Mouse (Mus musculus) liver, embryonic 16.5 days (tissue): Measurements from ENCODE around the gene Hoxd9. TPM values are rescaled to one million over a fixed set of nuclear protein-coding genes. Genes with fewer than 3 reads are reported as not detected.
A peak's percentile ranks its signal among the peaks of the same experiment; 100 is the strongest.

Source experiments
- ATAC-seq: fragments of 200-750 bp; cut with Nextera tagmentation; 2 replicates; pipeline ENCODE4 v1.8.0; 2017; ENCODE audit warnings: low read depth, mild to moderate bottlenecking, moderate number of reproducible peaks, moderate library complexity
- H3K27ac ChIP-seq: fragments of 300-500 bp; sonication (generic); 2 replicates; pipeline ENCODE4 v1.5.1; 2014; ENCODE audit warnings: mild to moderate bottlenecking, low read length
- H3K27me3 ChIP-seq: fragments of 300-500 bp; sonication (generic); 2 replicates; pipeline ENCODE4 v1.6.1; 2014; ENCODE audit warnings: low read depth, low read length, mixed read lengths; ENCODE audit not compliant: control insufficient read depth, insufficient read depth
- H3K36me3 ChIP-seq: fragments of 300-500 bp; sonication (generic); 2 replicates; pipeline ENCODE4 v1.6.1; 2014; ENCODE audit warnings: mild to moderate bottlenecking; ENCODE audit not compliant: control insufficient read depth, insufficient read depth
- H3K4me1 ChIP-seq: fragments of 300-500 bp; sonication (generic); 2 replicates; pipeline ENCODE4 v1.6.1; 2014; ENCODE audit warnings: low read depth, low read length, mixed read lengths; ENCODE audit not compliant: control insufficient read depth
- H3K4me2 ChIP-seq: fragments of 300-500 bp; sonication (generic); 2 replicates; pipeline ENCODE4 v1.6.1; 2014; ENCODE audit warnings: low read depth, low read length, mixed read lengths
- H3K4me3 ChIP-seq: fragments of 300-500 bp; sonication (generic); 2 replicates; pipeline ENCODE4 v1.5.1; 2014; ENCODE audit warnings: low read depth, mild to moderate bottlenecking, low read length
- H3K9ac ChIP-seq: fragments of 300-500 bp; sonication (generic); 2 replicates; pipeline ENCODE4 v1.6.1; 2014; ENCODE audit warnings: low read depth, low read length
- H3K9me3 ChIP-seq: fragments of 300-500 bp; sonication (generic); replicated peaks from 2 replicates; pipeline ENCODE4 v1.6.1; 2016; ENCODE audit warnings: low read length; ENCODE audit not compliant: control insufficient read depth
- WGBS: fragments of 180-500 bp; shearing (Covaris S2); extraction: QIAGEN DNeasy Blood & Tissue Kit; methylation state at CpG from one replicate; pipeline ENCODE4 v1.1.7; 2014; ENCODE audit not compliant: insufficient replicate concordance; 5-methylcytosine and 5-hydroxymethylcytosine counted together
- polyA plus RNA-seq: library from polyadenylated mRNA; unstranded; fragments of >200 nt; fragmentation: Nextera tagmentation; extraction: Ambion mirVana; gene quantifications from 2 replicates; pipeline ENCODE4 v1.2.1, GENCODE M21; 2015

The Hoxd9 gene
- polyA plus RNA-seq, 1 experiment from 2014 or later = not detected

GRCm38 (mm10) chr2:74707599-74707998 is 10.1 kb downstream of the Hoxd9 start:
- no peak for ATAC-seq
- no peak overlapping the region for H3K9ac ChIP-seq
- no peak overlapping the region for H3K4me3 ChIP-seq
- WGBS = 19% methylated on average over 7 of the region's 7 CpGs
- H3K4me2 ChIP-seq = no peak overlapping the region
- no peak overlapping the region for H3K27ac ChIP-seq
- H3K36me3 ChIP-seq = no peaks in the 10 kb centered on the region
- peaks cover 96% of the 10 kb centered on the region for H3K27me3 ChIP-seq
- H3K4me1 ChIP-seq = peaks cover 2% of the 10 kb centered on the region; the same call in 1 of the 2 replicates
- H3K9me3 ChIP-seq = no peaks in the 10 kb centered on the region

DNA sequence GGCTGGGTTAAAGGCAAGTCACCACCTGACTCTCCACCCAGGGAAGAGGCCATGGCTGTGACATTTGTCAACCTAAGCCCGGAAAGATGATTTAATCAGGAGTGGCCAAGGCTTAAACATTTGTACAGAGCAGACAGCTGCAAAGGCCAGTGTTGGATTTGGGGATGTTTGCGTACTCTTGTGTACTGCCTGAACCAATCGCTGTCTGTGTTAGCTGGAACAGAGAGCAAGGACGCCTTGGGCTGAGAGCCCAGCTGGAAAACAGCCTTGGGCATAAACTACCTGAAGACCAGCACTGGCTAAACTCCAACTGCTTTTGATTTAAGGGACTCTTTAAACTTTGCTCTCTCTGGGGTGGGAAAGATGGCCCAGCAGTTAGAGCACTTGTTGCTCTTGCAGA is 11.1 kb downstream of the Hoxd9 start:
- no peak overlapping the region for H3K4me3 ChIP-seq
- H3K27ac ChIP-seq = no peak overlapping the region
- no peaks in the 10 kb centered on the region for H3K9me3 ChIP-seq
- ATAC-seq = no peak
- no peaks in the 10 kb centered on the region for H3K36me3 ChIP-seq
- H3K4me2 ChIP-seq = no peak overlapping the region
- H3K27me3 ChIP-seq = peaks cover 96% of the 10 kb centered on the region
- 26% methylated on average over 4 of the region's 4 CpGs for WGBS
- H3K4me1 ChIP-seq = peaks cover 2% of the 10 kb centered on the region; the same call in 1 of the 2 replicates
- H3K9ac ChIP-seq = no peak overlapping the region

DNA sequence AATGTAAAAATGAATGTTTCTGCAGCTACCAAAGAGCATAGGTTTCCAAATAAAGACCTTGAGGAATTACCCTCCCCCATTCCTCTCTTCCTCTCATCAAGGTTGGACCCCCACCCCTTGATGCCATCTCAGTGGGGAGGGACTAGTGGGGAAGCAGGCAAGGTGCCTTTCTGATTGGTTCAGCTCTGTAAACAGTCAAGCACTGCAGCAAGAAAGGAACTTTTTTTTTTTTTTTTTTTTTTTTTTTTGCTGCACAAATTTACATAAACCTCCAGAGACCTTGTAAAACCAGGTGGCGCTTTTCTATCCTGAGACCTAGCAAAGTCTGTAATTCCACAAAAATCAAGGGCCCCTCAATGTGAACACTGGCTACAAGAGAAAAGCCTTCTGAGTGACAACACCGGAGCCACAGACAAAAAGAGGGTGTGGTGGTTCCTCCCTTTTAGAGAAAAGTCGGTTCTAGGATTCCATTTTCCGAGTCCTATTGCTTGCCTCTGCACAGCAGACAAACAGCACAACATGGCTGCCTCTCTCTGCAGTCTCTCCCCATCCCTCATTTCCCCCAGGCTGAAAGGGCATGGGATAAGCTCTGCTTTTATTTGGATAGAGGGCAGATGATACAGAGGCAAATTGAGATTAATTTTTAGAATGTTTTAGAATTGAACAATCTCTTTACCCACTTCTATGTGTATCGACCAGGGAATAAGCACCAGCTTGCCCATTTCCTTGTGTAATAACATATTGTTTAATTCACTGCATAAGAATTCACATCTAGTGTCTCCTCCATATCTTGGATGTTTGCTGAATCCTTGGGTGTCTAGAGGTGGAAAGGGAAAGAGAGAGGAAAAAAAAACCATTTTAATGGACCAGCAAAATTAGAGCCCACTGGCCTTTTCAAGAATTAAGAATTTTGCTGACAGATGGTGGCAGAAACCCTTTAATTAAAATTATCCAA is 12.2 kb downstream of the Hoxd9 start:
- Histone ChIP-seq H3K9ac (no peak overlapping the region), H3K27me3 (peaks cover 96% of the 10 kb centered on the region), H3K27ac (no peak overlapping the region), H3K36me3 (no peaks in the 10 kb centered on the region), H3K4me3 (no peak overlapping the region), H3K4me1 (peaks cover 2% of the 10 kb centered on the region; the same call in 1 of the 2 replicates), H3K9me3 (no peaks in the 10 kb centered on the region), H3K4me2 (no peak overlapping the region)
- ATAC-seq = no peak
- 12% methylated on average over 5 of the region's 5 CpGs for WGBS

DNA sequence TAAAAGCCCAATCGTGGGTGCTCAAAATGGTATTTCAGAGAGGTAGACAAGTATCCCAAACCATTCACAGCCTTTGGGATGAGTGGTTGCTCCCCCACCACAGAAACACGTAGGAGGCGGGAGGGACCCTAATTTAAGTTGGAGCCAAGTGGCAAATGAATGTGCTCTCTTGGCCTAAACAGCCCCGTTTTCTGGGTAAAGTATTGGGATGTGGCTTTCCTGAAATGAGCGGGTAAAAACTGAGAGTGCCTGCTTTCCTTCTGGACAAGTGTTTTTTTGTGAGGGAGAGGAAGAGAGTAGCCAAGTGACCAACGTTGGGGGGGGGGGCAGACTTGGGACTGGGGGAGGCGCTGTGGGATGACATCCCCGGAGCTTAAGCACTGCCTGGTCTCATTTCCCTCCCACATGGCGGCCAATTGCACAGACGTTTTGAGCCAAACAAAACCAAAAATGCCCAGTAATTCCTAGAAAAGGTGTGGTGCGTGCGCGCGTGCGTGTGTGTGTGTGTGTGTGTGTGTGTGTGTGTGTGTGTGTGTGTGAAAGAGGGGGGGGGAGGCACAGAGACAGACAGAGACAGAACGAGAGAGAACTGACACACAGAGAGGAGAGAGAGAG is 13.5 kb downstream of the Hoxd9 start:
- H3K27ac ChIP-seq = no peak overlapping the region
- no peaks in the 10 kb centered on the region for H3K4me1 ChIP-seq
- WGBS = 2% methylated on average over 16 of the region's 16 CpGs
- no peaks in the 10 kb centered on the region for H3K36me3 ChIP-seq
- H3K9ac ChIP-seq = no peak overlapping the region
- H3K4me3 ChIP-seq = no peak overlapping the region
- peaks cover 96% of the 10 kb centered on the region for H3K27me3 ChIP-seq
- no peak for ATAC-seq
- no peak overlapping the region for H3K4me2 ChIP-seq
- H3K9me3 ChIP-seq = no peaks in the 10 kb centered on the region

DNA sequence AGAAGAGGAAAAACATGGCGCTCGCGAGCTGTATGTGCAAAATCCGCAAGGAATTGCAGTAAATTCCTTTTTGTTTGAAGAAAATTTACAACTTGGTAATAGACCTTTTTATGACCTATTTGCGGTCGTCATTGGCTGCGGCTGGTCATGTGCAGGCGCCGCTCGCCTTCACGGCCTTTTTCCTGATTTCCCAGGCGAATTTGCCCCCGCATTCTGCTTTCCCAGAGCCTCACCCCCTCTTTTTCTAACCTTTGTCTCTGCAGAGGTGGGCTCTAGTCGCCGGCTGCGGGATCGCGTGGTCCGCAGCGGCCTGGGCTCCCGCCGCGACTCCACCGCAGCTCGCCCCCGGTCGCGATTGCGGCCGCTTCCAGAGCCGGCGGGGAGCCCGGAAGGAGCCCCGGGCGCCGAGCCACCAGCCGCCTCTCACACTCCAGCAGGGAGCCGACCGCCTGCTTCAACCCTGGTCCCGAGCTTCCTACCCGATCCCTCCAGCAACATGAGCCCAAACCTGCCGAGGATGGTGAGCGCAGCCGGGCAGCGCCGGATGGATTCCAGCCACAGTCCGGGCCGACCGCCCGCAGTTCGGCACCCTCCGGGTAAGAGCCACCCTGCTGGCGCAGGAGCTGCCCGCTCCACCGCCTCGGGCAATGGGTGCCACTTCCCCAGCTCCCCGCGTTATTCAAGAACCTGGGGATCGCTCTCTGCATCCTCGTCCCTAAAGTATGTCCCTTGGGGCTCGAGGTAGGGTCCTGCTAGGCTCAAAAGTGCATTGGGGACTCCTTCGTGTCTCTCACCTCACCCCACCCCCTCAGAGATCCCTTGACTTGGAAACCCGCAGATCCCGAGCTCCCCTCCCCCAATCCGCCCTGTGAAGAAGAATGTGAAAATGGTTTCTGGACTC is 14.4 kb downstream of the Hoxd9 start, which contains the start of the genes Hoxd3 and Hoxd4:
Gene Hoxd3, plus strand, starts transcription at position 207 of the 901 bp plus-strand sequence.
Gene Hoxd4, plus strand, starts transcription at position 209 of the 901 bp plus-strand sequence.
- no peaks in the 10 kb centered on the region for H3K4me1 ChIP-seq
- H3K9ac ChIP-seq = no peak within 1 kb of the TSS
- H3K4me2 ChIP-seq = peak within 1 kb of the TSS; percentile 2; the same call in 1 of the 2 replicates
- peaks cover 93% of the 10 kb centered on the region for H3K27me3 ChIP-seq
- no peak for ATAC-seq
- H3K4me3 ChIP-seq = peak within 1 kb of the TSS; percentile 20
- WGBS = under 1% methylated on average over 65 of the region's 65 CpGs
- no peak within 1 kb of the TSS for H3K27ac ChIP-seq
- H3K36me3 ChIP-seq = no peaks in the 10 kb centered on the region
- H3K9me3 ChIP-seq = no peaks in the 10 kb centered on the region

DNA sequence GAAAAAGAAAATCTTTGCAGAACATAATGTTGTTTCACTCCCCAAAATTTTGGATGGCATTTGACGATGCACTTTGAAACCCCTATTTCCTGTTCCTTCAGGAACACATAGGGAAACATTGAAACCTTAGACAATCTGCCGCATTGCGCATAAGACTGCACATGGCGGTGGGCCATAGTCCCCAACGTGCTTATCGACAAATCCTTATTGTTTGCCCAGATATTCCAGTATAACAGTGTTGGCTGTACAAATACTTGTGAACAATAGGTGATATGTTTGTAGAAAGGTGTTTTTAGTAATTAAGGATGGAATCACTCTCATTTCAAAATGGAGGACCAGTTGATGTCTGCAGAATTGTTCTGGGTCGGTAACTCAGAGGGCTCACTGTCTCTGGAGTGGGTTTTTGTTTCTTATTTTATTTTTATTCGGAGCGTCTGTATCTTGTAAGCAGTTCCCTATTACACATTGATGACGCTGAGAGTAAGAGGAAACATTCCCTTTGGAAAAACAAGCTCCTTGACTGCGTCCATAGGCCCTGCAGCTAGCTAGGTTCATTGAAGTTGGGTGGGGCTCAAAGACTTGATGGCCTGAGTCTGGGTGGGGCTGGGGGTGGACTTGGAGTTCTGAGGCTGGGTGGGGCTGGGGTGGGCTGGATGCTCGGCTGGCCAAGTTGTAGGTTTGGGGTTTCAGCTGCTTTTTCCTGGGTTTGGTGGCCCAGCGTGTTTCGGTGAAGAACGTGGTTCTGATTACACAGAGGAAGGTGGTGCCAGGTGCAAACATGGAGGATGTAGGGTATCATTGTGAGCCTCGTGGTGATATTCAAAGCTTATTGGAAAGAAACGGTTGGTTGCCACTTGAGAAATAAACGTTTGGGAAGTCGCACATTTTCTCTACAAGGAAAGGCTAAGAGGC is 16.0 kb downstream of the Hoxd9 start:
- no peak for ATAC-seq
- H3K4me2 ChIP-seq = no peak overlapping the region

DNA sequence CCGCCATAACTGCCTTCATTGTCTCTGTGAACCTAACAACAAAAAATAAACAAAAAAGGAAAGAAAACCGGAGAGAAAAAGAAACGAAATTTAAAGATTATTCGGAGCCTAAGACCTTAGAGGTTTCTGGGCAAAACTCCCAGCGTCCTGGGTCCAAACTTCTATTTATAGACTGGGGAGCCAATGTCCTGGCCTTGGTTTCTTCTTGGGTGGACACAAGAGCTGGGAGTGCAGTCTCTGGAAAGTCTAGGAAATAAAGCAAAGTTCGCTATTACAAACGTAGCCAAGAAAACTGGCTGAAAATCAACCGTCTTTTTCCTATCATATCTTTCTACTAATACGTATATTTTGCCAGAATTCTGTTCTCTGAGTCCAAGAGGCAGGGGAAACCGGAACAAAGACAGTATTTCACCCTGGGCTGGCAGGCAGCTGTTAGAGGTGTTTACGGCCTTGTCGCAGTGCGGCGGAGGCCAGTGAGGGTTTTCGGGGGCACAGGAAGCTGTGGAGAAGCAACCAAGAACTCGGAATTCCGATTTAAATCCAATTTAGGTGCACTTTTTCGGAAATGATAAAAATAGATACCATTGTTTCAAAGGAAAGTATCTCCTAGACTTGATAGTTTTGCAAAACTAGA is 16.7 kb downstream of the Hoxd9 start:
- Histone ChIP-seq H3K9me3 (no peaks in the 10 kb centered on the region), H3K27ac (no peak overlapping the region), H3K4me3 (no peak overlapping the region), H3K36me3 (no peaks in the 10 kb centered on the region), H3K4me2 (no peak overlapping the region), H3K9ac (no peak overlapping the region), H3K4me1 (no peaks in the 10 kb centered on the region), H3K27me3 (peaks cover 90% of the 10 kb centered on the region)
- no peak for ATAC-seq
- WGBS = 7% methylated on average over 18 of the region's 18 CpGs

More for the DNA sequence above, 16.0 kb downstream of the Hoxd9 start:
- Histone ChIP-seq H3K27ac (no peak overlapping the region), H3K9me3 (no peaks in the 10 kb centered on the region), H3K27me3 (peaks cover 90% of the 10 kb centered on the region), H3K36me3 (no peaks in the 10 kb centered on the region), H3K4me1 (no peaks in the 10 kb centered on the region), H3K9ac (no peak overlapping the region), H3K4me3 (no peak overlapping the region)
- WGBS = 16% methylated on average over 19 of the region's 19 CpGs
